9 mouse cellular contexts compared by ENCODE assay signal in genomic region chr2:26119310-26119592, GRCm38 (mm10). TPM values are rescaled to one million over a fixed set of nuclear protein-coding genes. Genes with fewer than 3 reads are reported as not detected.
DNase-seq lines count a peak whose midpoint lies in the region; ATAC-seq and TF ChIP-seq lines count a peak whose summit lies in the region.
"Had no signal": no experiment of that assay in that cellular context is flagged by ENCODE, and none has a peak within 500 bp of the region (broad histone marks: within the 10 kb centered on the region; RNA-seq: fewer than 3 reads in every experiment).

No protein-coding gene starts in this region.

- no peak overlapping the region for H3K4me3 ChIP-seq in heart, embryonic 15.5 days
- H3K4me3 ChIP-seq in liver, adult 2 months (ENCODE audit: insufficient read depth, low read depth, low read length) = no peak overlapping the region
- no peak overlapping the region for H3K4me3 ChIP-seq in intestine, embryonic 15.5 days (replicated peaks)
- H3K4me3 ChIP-seq in small intestine, adult 2 months (ENCODE audit: low read depth, low read length) = no peak overlapping the region
- H3K4me3 ChIP-seq: embryonic facial prominence, embryonic 12.5 days had no signal

- TF ChIP-seq CTCF in liver, adult 2 months (IDR thresholded peaks at IDR 0.05; ENCODE audit: low read depth, low read length) = no peak
- TF ChIP-seq CTCF in small intestine, adult 2 months (IDR thresholded peaks at IDR 0.05; ENCODE audit: extremely low read depth, insufficient read length, insufficient replicate concordance, low read depth, low read length) = no peak

- peak overlapping the region; percentile 39; the same call in 1 of the 2 replicates for H3K9ac ChIP-seq in heart, embryonic 15.5 days
- H3K9ac ChIP-seq in liver, adult 2 months (ENCODE audit: low read depth, low read length) = peak overlapping the region; percentile 36
- peak overlapping the region; percentile 31; the same call in 1 of the 2 replicates for H3K9ac ChIP-seq in intestine, embryonic 15.5 days
- H3K9ac ChIP-seq: embryonic facial prominence, embryonic 12.5 days had no signal

- 11% methylated on average over 2 of the region's 2 CpGs for WGBS in heart, embryonic 15.5 days
- WGBS in liver, adult 2 months = 18% methylated on average over 2 of the region's 2 CpGs
- 22% methylated on average over 2 of the region's 2 CpGs for WGBS in intestine, embryonic 15.5 days
- 16% methylated on average over 2 of the region's 2 CpGs for WGBS in small intestine, adult 2 months

- peaks cover 62% of the 10 kb centered on the region for H3K4me1 ChIP-seq in heart, embryonic 15.5 days (replicated peaks)
- peaks cover 34% of the 10 kb centered on the region for H3K4me1 ChIP-seq in liver, adult 2 months (ENCODE audit: control insufficient read depth, insufficient read depth, low read length)
- peaks cover 46% of the 10 kb centered on the region for H3K4me1 ChIP-seq in intestine, embryonic 15.5 days (replicated peaks)
- peaks cover 33% of the 10 kb centered on the region for H3K4me1 ChIP-seq in small intestine, adult 2 months (ENCODE audit: control insufficient read depth, insufficient read depth, insufficient read length, low read length)

- no peak overlapping the region for H3K4me2 ChIP-seq in heart, embryonic 15.5 days
- H3K4me2 ChIP-seq in intestine, embryonic 15.5 days (replicated peaks) = peak overlapping the region; percentile 44
- H3K4me2 ChIP-seq: embryonic facial prominence, embryonic 12.5 days had no signal

- no peak for ATAC-seq in heart, embryonic 15.5 days (replicated peaks; ENCODE audit: insufficient number of reproducible peaks, insufficient read depth, low FRiP score, low read depth)
- ATAC-seq in intestine, embryonic 15.5 days = no peak

- no peak for DNase-seq in heart, postnatal 25 days (ENCODE audit: low spot score)
- no peak for DNase-seq in liver, adult 2 months (ENCODE audit: extremely low read depth, low read depth, low spot score)
- DNase-seq in liver = no peak
- no peak for DNase-seq in layer of hippocampus, adult 18-20 months (ENCODE audit: low spot score in 2 of 2)
- DNase-seq: thymus, postnatal 4 days had no signal

- intact Hi-C loops in heart, postnatal 25 days (cut with DNase I) = no loop called here

- H3K79me2 ChIP-seq in liver, adult 2 months (ENCODE audit: control insufficient read depth, insufficient read depth, low read length) = peaks cover 29% of the 10 kb centered on the region

- TF ChIP-seq POLR2A in liver, adult 2 months (IDR thresholded peaks at IDR 0.05; ENCODE audit: extremely low read depth, insufficient read depth, low read length) = no peak
- TF ChIP-seq POLR2A in small intestine, adult 2 months (IDR thresholded peaks at IDR 0.05; ENCODE audit: low read depth, low read length) = no peak

- H3K9me3 ChIP-seq in heart, embryonic 15.5 days (replicated peaks) = no peaks in the 10 kb centered on the region
- H3K9me3 ChIP-seq in intestine, embryonic 15.5 days = no peaks in the 10 kb centered on the region
- H3K9me3 ChIP-seq: embryonic facial prominence, embryonic 12.5 days had no signal

- H3K36me3 ChIP-seq in heart, embryonic 15.5 days = no peaks in the 10 kb centered on the region
- H3K36me3 ChIP-seq in liver, adult 2 months (ENCODE audit: control insufficient read depth, insufficient read depth, low read length) = no peaks in the 10 kb centered on the region
- H3K36me3 ChIP-seq in intestine, embryonic 15.5 days = no peaks in the 10 kb centered on the region
- H3K36me3 ChIP-seq in small intestine, adult 2 months (ENCODE audit: control insufficient read depth, insufficient read depth, low read length) = no peaks in the 10 kb centered on the region
- H3K36me3 ChIP-seq: embryonic facial prominence, embryonic 12.5 days had no signal

- H3K27me3 ChIP-seq in heart, embryonic 15.5 days = peaks cover 8% of the 10 kb centered on the region
- no peaks in the 10 kb centered on the region for H3K27me3 ChIP-seq in liver, adult 2 months (ENCODE audit: control insufficient read depth, insufficient read depth, low read length)
- H3K27me3 ChIP-seq in intestine, embryonic 15.5 days (replicated peaks) = 0 out of 2 replicates have a peak, but pooled peaks cover 5% of the 10 kb centered on the region
- no peaks in the 10 kb centered on the region for H3K27me3 ChIP-seq in small intestine, adult 2 months (ENCODE audit: control insufficient read depth, insufficient read depth, low read length)

- peak overlapping the region; percentile 78 for H3K27ac ChIP-seq in heart, embryonic 15.5 days
- H3K27ac ChIP-seq in liver, adult 2 months (replicated peaks; ENCODE audit: insufficient read depth, low read depth, low read length) = peak overlapping the region; percentile 90
- peak overlapping the region; percentile 80 for H3K27ac ChIP-seq in intestine, embryonic 15.5 days
- peak overlapping the region; percentile 66 for H3K27ac ChIP-seq in small intestine, adult 2 months (ENCODE audit: insufficient read depth, low read depth, low read length)
- H3K27ac ChIP-seq: embryonic facial prominence, embryonic 12.5 days had no signal

RNA-seq across cellular contexts. Expression of gene Nacc2, which starts 3.8 kb away (rescaled TPM):
- polyA plus RNA-seq in heart, embryonic 15.5 days (2015; fragmentation: Nextera tagmentation; extraction: Ambion mirVana) = 5.2 and 8.0 TPM in 2 replicates
- total RNA-seq in heart, postnatal 25 days (2021) = 10 to 100 TPM; 25.5 to 28.9 TPM
- total RNA-seq in liver, adult 2 months (2014; rRNA removed) = 6.0 and 10.5 TPM in 2 replicates
- polyA plus RNA-seq in liver, adult 2 months (2012; rRNA removed) = 22.2 and 22.6 TPM in 2 replicates
- polyA plus RNA-seq in intestine, embryonic 15.5 days (2015; fragmentation: Nextera tagmentation; extraction: Ambion mirVana) = 14.4 and 16.9 TPM in 2 replicates
- polyA plus RNA-seq in small intestine, adult 2 months (2012; rRNA removed) = 45.4 and 51.2 TPM in 2 replicates
- 10 to 100 TPM; 64.6 to 78.3 TPM for total RNA-seq in layer of hippocampus, adult 18-20 months (2021)
